Mouse (Mus musculus): ENCODE results near the gene Trpm1. TPM values are rescaled to one million over a fixed set of nuclear protein-coding genes. Genes with fewer than 3 reads are reported as not detected.

Gene Trpm1
- polyA plus RNA-seq, 1 experiment from 2014 or later = 0.21 TPM

DNA sequence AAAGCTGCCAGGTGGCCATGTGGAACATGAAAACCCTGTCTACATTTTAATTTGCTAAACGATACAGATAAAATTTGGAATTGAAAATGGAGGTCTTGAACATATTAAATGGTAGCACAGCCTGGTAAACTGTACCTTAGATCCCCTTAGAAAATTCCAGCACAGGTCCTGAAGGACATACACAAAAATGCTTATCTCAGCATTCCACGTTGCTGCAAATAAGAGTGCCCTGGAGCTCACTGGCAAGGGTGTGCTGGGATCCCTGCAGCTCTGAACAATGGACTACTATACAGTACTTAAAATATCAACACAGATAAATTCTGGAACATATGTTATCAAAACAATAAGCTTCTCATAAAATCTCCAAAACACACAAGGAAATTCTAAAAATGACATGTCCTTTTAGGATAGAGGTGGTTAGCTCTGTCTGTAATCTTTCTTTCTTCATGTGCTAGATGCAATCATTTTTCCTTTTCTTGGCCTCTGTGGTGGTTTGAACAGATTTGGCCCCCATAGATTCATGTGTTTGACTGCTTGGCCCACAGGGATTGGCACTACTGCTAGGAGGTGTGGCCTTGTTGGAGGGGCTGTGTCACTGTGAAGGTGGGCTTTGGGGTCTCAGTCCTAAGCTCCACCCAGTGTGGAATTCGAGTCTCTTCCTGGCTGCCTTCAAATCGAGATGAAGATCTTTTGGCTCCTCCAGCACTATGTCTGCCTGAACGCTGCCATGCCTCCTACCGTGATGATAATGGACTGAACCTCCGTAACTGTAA, 3.5 kb downstream of the Trpm1 start:
- peak; percentile 43 for DNase-seq (ENCODE audit: low spot score)
- Histone ChIP-seq H3K36me3 (no peaks in the 10 kb centered on the region), H3K27me3 (ENCODE audit: insufficient read depth, poor library complexity, severe bottlenecking) (no peaks in the 10 kb centered on the region), H3K4me1 (peaks cover 29% of the 10 kb centered on the region), H3K9me3 (no peaks in the 10 kb centered on the region), H3K27ac (no peak overlapping the region), H3K4me3 (no peak overlapping the region)
- WGBS = 51% methylated on average over 7 of the region's 7 CpGs

DNA sequence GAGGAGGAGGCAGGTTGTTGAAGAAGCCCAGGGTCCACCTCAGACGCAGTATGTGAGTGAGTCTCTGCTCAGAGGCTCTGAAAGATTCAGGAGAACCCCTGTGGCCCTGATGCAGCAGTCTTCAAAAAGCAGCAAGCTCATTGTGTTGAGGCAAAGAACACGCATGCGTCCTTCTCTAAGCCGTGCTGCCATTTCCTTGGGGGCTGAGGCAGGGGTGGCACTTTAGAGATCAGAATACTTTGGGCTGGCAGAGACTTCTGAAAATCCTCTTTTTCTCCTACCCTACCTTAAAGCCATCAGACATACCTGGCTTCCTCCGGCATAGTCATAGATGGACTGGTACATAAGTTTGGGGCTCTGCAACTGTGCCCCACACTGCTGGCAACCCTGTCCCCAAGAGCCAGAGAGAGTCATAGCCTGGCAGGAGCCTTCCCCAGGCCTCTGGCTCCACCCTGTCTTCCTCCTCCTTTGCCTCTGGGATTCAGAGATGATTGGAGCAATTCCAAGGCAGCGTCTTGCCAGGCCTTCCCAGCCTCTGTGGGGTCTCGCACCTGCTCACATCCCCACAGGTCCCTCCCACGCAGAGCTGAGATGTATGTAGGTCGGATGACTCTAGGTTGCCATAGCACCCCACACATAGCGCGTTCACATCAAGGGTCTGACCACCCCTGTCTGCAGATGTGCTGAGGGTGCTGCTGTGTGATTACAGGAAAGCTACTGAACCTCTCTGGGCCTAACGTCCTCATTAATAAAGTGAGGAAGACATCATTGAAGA, 4.8 kb downstream of the Trpm1 start:
- Histone ChIP-seq H3K9me3 (no peaks in the 10 kb centered on the region), H3K27ac (no peak overlapping the region), H3K36me3 (no peaks in the 10 kb centered on the region), H3K27me3 (ENCODE audit: insufficient read depth, poor library complexity, severe bottlenecking) (no peaks in the 10 kb centered on the region), H3K4me1 (peaks cover 29% of the 10 kb centered on the region), H3K4me3 (no peak overlapping the region)
- WGBS = 78% methylated on average over 12 of the region's 12 CpGs
- DNase-seq (ENCODE audit: low spot score) = peak; percentile 55

DNA sequence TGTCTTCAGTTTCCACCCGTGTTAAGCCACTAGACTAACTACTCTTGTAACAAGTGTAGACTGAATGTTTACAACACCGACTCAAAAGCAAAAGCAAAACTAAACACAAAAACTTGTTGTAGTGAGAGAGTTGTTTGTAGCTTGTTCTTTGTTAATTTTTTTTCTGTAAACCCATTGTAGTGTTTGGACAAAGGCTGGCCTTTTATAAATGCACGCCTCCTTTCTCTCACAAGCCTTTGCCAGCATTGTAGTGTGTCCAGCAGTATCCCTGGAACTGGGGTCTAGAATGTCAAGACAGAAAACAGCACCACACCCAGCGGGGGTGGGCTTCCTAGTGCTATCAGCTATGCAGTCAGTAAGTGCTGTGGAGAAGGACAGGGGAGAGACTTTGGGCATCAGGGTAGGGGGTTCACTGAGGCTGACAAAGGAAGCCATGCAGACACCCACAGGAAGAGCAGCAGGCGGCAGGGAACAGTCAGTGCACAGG, 5.5 kb downstream of the Trpm1 start:
- H3K4me1 ChIP-seq = peaks cover 29% of the 10 kb centered on the region
- no peaks in the 10 kb centered on the region for H3K36me3 ChIP-seq
- H3K27me3 ChIP-seq (ENCODE audit: insufficient read depth, poor library complexity, severe bottlenecking) = no peaks in the 10 kb centered on the region
- H3K27ac ChIP-seq = no peak overlapping the region
- peak; percentile 48 for DNase-seq (ENCODE audit: low spot score)
- 63% methylated on average over 5 of the region's 5 CpGs for WGBS
- no peaks in the 10 kb centered on the region for H3K9me3 ChIP-seq
- no peak overlapping the region for H3K4me3 ChIP-seq

DNA sequence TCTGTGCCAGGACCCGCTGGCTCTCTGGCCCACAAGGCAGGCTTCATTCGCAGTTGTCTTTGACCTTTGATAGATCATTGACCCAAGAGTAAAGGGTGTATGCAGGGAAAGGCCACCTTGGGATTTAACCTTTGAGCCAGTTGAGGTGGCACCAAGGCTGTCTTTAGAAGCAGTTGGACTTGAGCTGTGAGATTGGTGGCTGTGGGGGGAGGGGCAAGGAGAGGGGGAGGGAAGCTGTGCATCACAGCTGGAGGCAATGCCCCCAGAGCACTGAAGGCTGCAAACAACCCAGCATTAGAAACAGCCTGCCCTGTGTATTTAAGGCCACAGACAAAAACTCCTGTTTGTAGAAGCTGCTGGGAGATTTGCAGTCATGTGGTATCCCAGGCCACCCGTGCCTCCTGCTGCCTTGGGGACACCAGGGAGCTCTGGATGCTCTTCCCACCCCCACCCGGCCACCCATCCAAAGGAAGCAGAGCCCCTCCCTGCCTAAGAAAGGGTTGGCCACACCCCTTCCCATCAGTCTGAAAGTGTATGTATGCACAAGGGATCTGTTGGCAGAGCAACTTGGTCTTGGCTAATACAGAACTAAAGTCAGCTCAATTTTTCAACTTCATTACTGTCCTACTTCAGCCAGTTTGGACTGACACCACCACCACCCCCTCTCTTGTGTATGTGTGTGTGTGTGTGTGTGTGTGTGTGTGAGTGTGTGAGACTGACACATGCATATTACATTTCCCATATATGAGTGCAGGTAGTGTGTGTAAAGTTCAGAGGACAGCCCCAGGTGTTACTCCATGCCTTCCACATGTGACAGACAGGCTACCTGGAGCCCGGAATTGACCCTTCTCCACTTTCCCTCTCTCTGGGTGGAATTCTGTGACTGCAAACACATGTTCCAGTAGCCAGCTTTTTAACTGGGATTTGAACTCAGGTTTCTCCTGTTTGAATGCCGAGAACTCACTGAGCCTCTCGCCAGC, 6.3 kb downstream of the Trpm1 start:
- H3K9me3 ChIP-seq = no peaks in the 10 kb centered on the region
- peak; percentile 63 for DNase-seq (ENCODE audit: low spot score)
- H3K4me3 ChIP-seq = no peak overlapping the region
- no peaks in the 10 kb centered on the region for H3K27me3 ChIP-seq (ENCODE audit: insufficient read depth, poor library complexity, severe bottlenecking)
- no peaks in the 10 kb centered on the region for H3K36me3 ChIP-seq
- H3K4me1 ChIP-seq = peaks cover 29% of the 10 kb centered on the region
- 64% methylated on average over 7 of the region's 7 CpGs for WGBS
- no peak overlapping the region for H3K27ac ChIP-seq

DNA sequence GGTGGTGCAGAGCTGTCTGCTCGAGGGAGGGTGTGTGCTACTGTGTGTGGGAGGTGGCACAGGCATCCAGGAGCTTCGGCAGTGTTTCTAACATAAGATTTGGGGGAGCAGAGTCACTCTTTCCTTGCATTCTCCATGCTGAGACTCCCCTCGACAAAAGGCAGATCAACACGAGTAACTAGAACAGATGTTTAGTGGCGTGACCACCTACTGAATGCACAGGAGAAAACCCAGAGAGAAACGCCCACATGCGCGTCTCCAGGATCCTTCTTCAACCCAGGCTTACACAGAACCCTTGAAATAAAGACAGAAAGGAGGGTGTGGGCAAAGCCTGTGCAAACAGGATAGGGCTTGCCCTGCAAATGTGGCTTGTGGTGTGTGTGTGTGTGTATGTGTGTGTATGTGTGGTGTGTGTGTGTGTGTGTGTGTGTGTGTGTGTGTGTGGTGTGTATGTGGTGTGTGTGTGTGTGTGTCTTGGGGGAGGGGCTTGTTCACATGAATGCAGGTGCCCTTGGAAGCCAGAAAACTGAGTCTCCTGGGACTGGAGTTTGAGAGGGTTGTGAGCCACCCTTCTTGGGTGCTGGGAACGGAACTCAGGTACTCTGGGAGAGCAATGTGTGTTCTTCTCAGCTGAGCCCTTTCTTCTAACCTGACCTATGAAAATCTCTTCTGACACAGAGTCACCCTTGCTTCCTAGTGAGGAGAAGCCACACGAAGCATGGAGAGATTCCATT, 7.3 kb downstream of the Trpm1 start:
- Histone ChIP-seq H3K4me3 (no peak overlapping the region), H3K4me1 (peaks cover 19% of the 10 kb centered on the region), H3K36me3 (no peaks in the 10 kb centered on the region), H3K27ac (no peak overlapping the region), H3K9me3 (no peaks in the 10 kb centered on the region), H3K27me3 (ENCODE audit: insufficient read depth, poor library complexity, severe bottlenecking) (no peaks in the 10 kb centered on the region)
- DNase-seq (ENCODE audit: low spot score) = peak; percentile 72
- 74% methylated on average over 10 of the region's 10 CpGs for WGBS

DNA sequence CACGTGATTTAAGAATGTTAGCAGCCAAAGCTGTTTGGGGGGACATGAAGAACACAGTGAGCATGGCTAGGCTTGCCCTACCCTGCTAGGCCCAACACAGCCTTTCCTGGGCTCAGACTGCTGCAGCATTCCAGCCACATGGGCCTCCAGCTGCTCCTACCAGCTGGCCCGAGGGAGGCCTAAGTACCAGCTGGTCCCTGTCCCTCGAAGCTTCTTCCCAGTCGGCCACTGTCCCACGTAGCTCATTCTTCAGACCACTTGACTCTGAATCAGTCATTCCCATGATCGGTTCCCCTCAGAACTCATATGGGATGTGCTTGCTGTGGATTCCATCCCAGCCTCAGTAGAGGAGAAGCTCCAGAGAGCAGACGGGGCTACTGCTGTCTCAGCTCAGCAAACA, 8.4 kb downstream of the Trpm1 start:
- Histone ChIP-seq H3K27me3 (ENCODE audit: insufficient read depth, poor library complexity, severe bottlenecking) (no peaks in the 10 kb centered on the region), H3K36me3 (no peaks in the 10 kb centered on the region), H3K4me3 (no peak overlapping the region), H3K9me3 (no peaks in the 10 kb centered on the region), H3K4me1 (peaks cover 13% of the 10 kb centered on the region), H3K27ac (no peak overlapping the region)
- peak; percentile 66 for DNase-seq (ENCODE audit: low spot score)
- 61% methylated on average over 7 of the region's 7 CpGs for WGBS

DNA sequence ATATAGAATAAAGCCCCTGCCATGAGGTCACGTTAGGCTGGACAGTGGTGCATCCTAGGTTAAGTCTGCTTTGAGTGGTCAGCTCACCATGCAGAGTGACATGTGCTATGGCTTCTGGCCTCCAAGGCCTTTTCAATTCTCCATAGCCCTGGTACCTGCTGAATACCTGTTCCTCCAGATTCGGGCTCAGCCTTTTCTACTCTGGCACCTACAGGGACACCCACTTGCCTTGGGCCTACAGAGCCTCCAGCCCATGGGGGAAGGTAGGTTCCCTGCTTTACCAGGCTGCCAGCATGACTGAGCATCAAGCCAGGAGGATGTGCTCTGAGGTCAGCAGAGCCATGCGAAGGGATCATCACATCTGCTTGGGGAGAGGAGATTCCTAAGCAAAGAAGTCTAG, 9.5 kb downstream of the Trpm1 start:
- H3K27ac ChIP-seq = no peak overlapping the region
- H3K27me3 ChIP-seq (ENCODE audit: insufficient read depth, poor library complexity, severe bottlenecking) = no peaks in the 10 kb centered on the region
- no peaks in the 10 kb centered on the region for H3K36me3 ChIP-seq
- H3K4me1 ChIP-seq = peaks cover 13% of the 10 kb centered on the region
- no peaks in the 10 kb centered on the region for H3K9me3 ChIP-seq
- WGBS = 80% methylated on average over 3 of the region's 3 CpGs
- DNase-seq (ENCODE audit: low spot score) = peak; percentile 64
- H3K4me3 ChIP-seq = no peak overlapping the region

DNA sequence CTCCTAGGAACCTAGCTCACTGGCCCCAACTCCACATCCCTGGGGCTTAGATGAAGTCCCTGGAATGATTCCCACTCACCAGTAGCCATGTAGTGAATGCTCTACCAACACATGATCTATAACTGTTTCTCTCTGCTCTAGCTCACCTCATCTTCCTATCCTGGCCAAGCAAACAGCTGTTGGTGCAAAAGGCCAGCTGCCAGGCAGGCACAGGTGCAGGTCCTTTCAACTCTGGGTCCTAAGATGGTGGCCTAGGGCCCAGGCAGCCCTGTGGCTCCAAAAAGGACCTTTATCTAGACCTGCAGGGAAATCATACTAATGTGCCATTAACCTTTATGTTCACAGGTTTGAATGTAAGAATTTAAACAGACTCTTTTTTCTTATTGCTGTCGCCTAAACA, 10.3 kb downstream of the Trpm1 start:
- Histone ChIP-seq H3K9me3 (no peaks in the 10 kb centered on the region), H3K4me3 (no peak overlapping the region), H3K4me1 (peaks cover 9% of the 10 kb centered on the region), H3K36me3 (no peaks in the 10 kb centered on the region), H3K27me3 (ENCODE audit: insufficient read depth, poor library complexity, severe bottlenecking) (no peaks in the 10 kb centered on the region), H3K27ac (no peak overlapping the region)
- 74% methylated on average over 1 of the region's 1 CpGs for WGBS
- peak; percentile 48 for DNase-seq (ENCODE audit: low spot score)

DNA sequence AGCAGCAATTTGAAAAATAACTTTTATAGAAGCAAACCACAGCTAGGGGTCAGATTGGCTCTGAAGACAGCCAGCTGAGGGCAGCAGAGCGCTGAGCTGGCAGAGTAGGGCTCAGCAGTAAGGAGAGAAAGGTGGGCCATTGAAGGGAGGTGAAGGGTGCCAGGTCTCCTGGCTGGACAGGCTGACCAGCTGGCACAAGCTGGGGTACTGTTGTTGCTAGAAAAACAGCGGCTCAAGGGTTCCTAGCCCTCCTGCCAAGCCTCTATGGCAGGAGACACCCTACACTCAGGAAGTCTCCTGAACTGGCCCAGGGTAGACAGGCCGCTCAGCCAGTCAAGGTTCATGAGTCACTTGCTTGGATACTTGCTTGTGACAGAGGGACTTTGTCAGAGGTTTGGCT, 11.4 kb downstream of the Trpm1 start:
- Histone ChIP-seq H3K9me3 (no peaks in the 10 kb centered on the region), H3K27ac (no peak overlapping the region), H3K27me3 (ENCODE audit: insufficient read depth, poor library complexity, severe bottlenecking) (no peaks in the 10 kb centered on the region), H3K36me3 (no peaks in the 10 kb centered on the region), H3K4me3 (no peak overlapping the region), H3K4me1 (no peaks in the 10 kb centered on the region; the same call in 1 of the 2 replicates)
- DNase-seq (ENCODE audit: low spot score) = peak; percentile 73
- 54% methylated on average over 3 of the region's 3 CpGs for WGBS

DNA sequence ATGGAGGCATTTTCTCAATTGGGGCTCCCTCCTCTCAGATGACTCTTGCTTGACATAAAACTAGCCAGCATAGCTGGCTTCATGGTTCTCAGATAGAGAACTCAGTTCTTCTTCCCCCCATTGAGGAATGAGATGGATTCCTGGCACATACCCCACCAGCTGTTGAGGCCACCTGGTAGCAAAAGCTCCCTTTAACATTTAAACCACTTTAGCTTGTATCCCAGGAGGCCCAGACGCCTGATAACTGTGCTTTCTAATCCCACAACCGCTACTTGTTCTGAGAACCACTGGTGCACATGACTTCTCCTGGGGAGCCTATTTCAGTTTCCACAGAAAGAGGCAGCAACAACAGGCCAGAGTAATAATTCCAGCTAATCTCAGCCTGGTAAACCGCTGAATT, 12.4 kb downstream of the Trpm1 start:
- H3K36me3 ChIP-seq = no peaks in the 10 kb centered on the region
- no peak overlapping the region for H3K4me3 ChIP-seq
- H3K4me1 ChIP-seq = no peaks in the 10 kb centered on the region
- H3K9me3 ChIP-seq = no peaks in the 10 kb centered on the region
- peak; percentile 30 for DNase-seq (ENCODE audit: low spot score)
- WGBS = 63% methylated on average over 3 of the region's 3 CpGs
- no peak overlapping the region for H3K27ac ChIP-seq
- no peaks in the 10 kb centered on the region for H3K27me3 ChIP-seq (ENCODE audit: insufficient read depth, poor library complexity, severe bottlenecking)

DNA sequence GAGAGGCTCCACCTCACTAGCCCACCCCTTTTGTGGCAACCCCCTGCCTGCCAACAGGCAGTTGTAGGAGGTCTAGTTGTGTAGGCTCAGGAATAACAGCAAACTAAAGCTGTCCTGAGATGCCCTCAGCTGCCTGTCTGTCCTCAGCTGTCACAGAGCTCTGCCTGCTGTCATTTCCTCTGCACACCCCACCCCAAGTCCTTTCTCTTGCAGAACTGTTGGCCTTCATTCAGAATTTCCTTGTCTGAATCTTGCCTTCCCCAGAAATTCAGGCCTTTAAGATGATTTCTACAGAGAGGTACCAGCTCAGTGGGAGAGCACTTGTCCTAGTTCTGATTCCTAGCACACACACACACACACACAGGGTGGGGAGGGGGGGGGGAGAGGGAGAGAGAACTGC, 13.1 kb downstream of the Trpm1 start:
- H3K9me3 ChIP-seq = no peaks in the 10 kb centered on the region
- H3K4me3 ChIP-seq = no peak overlapping the region
- no peaks in the 10 kb centered on the region for H3K27me3 ChIP-seq (ENCODE audit: insufficient read depth, poor library complexity, severe bottlenecking)
- H3K27ac ChIP-seq = no peak overlapping the region
- DNase-seq (ENCODE audit: low spot score) = peak; percentile 17
- no peaks in the 10 kb centered on the region for H3K4me1 ChIP-seq
- no peaks in the 10 kb centered on the region for H3K36me3 ChIP-seq

DNA sequence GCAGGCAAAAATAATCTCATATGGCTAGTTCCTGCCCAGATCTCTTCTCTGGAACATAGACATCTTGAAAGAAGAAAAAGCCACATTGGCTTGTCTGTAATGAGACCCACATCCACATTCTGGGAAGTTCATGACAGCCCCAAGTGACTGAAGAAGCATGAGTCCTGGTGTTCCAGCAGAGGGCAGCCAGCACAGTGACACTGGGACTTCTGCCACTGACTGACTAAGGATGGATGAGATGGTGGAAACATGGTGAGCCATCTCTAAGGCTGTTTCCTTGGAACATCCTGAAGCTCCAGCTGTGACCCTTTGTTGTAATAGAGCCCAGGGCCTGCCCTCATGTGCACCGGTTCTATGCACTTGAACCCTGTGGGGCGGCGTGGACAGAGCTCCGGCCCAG, 25.7 kb downstream of the Trpm1 start:
- Histone ChIP-seq H3K27me3 (ENCODE audit: insufficient read depth, poor library complexity, severe bottlenecking) (no peaks in the 10 kb centered on the region; the same call in 1 of the 2 replicates), H3K4me3 (no peak overlapping the region), H3K4me1 (no peaks in the 10 kb centered on the region), H3K9me3 (no peaks in the 10 kb centered on the region), H3K27ac (no peak overlapping the region), H3K36me3 (no peaks in the 10 kb centered on the region)
- DNase-seq (ENCODE audit: low spot score) = no peak
- 83% methylated on average over 4 of the region's 4 CpGs for WGBS

All from heart, embryonic 10.5 days (tissue).